Mouse (Mus musculus) forebrain, embryonic 10.5 days (tissue): ENCODE results near the gene Ezr. TPM values are rescaled to one million over a fixed set of nuclear protein-coding genes. Genes with fewer than 3 reads are reported as not detected.

Experiments
- DNase-seq: peaks from one replicate; pipeline ENCODE4 v3.0.0-alpha.2; 2017; ENCODE audit warnings: low spot score; ENCODE audit errors: extremely low spot score
- H3K27ac ChIP-seq: fragments of 300-500 bp; sonication (generic); 2 replicates; pipeline ENCODE4 v1.5.1; 2016; ENCODE audit warnings: mild to moderate bottlenecking
- H3K27me3 ChIP-seq: fragments of 300-500 bp; sonication (generic); 2 replicates; pipeline ENCODE4 v1.6.1; 2016; ENCODE audit warnings: mild to moderate bottlenecking; ENCODE audit not compliant: poor library complexity, severe bottlenecking
- H3K36me3 ChIP-seq: fragments of 300-500 bp; sonication (generic); replicated peaks from 2 replicates; pipeline ENCODE4 v1.6.1; 2016; ENCODE audit warnings: mild to moderate bottlenecking, moderate library complexity
- H3K4me1 ChIP-seq: fragments of 300-500 bp; sonication (generic); 2 replicates; pipeline ENCODE4 v1.6.1; 2016
- H3K4me3 ChIP-seq: fragments of 300-500 bp; sonication (generic); 2 replicates; pipeline ENCODE4 v1.5.1; 2016; ENCODE audit warnings: mild to moderate bottlenecking, moderate library complexity
- H3K9me3 ChIP-seq: fragments of 300-500 bp; sonication (generic); 2 replicates; pipeline ENCODE4 v1.6.1; 2016; ENCODE audit warnings: mild to moderate bottlenecking, moderate library complexity
- WGBS: fragments of 180-500 bp; shearing (Covaris S2); methylation state at CpG from one replicate; pipeline ENCODE4 v1.1.7; 2016; 5-methylcytosine and 5-hydroxymethylcytosine counted together
- polyA plus RNA-seq: library from polyadenylated mRNA; unstranded; fragments of >200 nt; fragmentation: Nextera tagmentation; extraction: Ambion mirVana; gene quantifications from 2 replicates; pipeline ENCODE4 v1.2.1, GENCODE M21; 2016

Ezr gene
- polyA plus RNA-seq, 1 experiment from 2014 or later = 116 TPM

DNA sequence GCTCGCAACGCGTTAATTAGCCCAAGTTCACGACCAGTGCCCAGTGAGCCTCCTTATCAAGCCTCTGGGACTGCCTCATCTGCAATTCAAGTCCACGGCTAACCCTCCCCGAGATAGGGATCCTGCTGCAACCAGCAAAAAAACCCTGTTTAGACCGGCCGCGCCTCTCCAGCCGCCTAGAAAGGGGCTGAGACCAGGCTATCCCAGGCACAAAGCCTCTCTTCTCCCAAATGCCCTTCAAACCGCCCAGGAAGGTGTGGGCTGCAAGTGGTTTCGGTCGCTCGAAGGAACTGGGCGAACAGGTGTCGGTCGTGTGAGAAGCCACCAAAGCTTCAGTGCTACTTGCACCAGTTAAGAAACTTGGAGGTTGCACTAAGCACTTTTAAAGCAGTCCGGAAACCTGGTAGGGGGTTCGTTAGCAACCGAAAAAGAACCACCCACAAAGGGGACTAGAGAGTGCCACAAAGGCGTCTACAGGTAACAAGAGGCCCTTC is 504 bp downstream of the Ezr start:
- peak overlapping the region; percentile 90 for H3K4me3 ChIP-seq
- no peaks in the 10 kb centered on the region for H3K9me3 ChIP-seq
- WGBS = under 1% methylated on average over 21 of the region's 21 CpGs
- H3K4me1 ChIP-seq = peaks cover 59% of the 10 kb centered on the region
- DNase-seq = peak; percentile 55
- peaks cover 44% of the 10 kb centered on the region for H3K27me3 ChIP-seq
- H3K36me3 ChIP-seq = no peaks in the 10 kb centered on the region
- H3K27ac ChIP-seq = peak overlapping the region; percentile 97

DNA sequence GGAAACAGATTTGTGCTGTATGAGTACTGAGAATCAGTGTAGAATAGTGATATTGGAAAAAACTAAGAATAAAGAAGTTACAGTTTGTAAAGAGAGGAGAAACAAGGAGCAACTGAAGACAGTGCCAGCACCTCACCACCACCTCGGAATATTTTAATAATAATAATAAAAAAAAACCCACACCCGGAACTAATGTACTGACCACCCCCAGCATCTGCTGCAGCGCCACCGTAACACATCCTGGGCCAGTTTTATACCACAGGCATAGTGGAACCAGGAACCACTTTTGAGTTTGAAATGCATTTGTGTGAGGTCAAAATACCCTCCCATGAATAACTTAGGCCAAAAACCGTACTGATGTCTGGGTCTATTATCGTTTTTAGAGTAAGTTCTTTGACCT is 1.3 kb downstream of the Ezr start:
- DNase-seq = no peak
- no peaks in the 10 kb centered on the region for H3K36me3 ChIP-seq
- H3K9me3 ChIP-seq = no peaks in the 10 kb centered on the region
- H3K4me3 ChIP-seq = peak overlapping the region; percentile 90
- peaks cover 44% of the 10 kb centered on the region for H3K27me3 ChIP-seq
- 68% methylated on average over 6 of the region's 6 CpGs for WGBS
- H3K27ac ChIP-seq = no peak overlapping the region
- H3K4me1 ChIP-seq = peaks cover 67% of the 10 kb centered on the region

- H3K4me1 ChIP-seq = peaks cover 74% of the 10 kb centered on the region
- 60% methylated on average over 4 of the region's 4 CpGs for WGBS
- peaks cover 44% of the 10 kb centered on the region for H3K27me3 ChIP-seq
- H3K36me3 ChIP-seq = no peaks in the 10 kb centered on the region
- H3K27ac ChIP-seq = no peak overlapping the region
- no peak for DNase-seq
- H3K4me3 ChIP-seq = peak overlapping the region; percentile 90
- H3K9me3 ChIP-seq = no peaks in the 10 kb centered on the region
Observed at GRCm38 (mm10) chr17:6780521-6781115, 2.0 kb downstream of the Ezr start.

DNA sequence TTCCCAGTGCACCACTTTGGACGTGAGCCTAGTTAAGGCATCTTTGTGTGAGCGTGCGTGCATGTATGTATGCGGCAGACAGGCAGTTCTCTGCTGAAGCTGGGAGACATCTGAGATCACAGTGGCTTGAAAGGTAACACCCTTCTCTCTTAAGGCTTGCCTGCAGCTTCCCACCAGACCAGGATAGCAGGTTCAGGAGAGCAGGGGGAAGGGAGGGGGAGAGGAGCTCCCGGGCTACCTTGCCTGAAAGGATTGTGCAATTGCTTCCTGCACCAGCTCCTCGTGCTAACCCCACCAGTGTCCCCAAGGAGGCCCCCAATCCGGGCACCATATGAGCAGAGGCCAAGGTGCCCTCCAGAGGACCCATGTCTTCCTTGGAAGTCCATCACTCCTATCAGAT is 3.0 kb downstream of the Ezr start:
- peak overlapping the region; percentile 90 for H3K4me3 ChIP-seq
- H3K9me3 ChIP-seq = no peaks in the 10 kb centered on the region
- H3K27me3 ChIP-seq = peaks cover 44% of the 10 kb centered on the region
- no peak for DNase-seq
- peaks cover 8% of the 10 kb centered on the region for H3K36me3 ChIP-seq
- peak overlapping the region; percentile 81 for H3K27ac ChIP-seq
- 26% methylated on average over 7 of the region's 7 CpGs for WGBS
- peaks cover 80% of the 10 kb centered on the region for H3K4me1 ChIP-seq

DNA sequence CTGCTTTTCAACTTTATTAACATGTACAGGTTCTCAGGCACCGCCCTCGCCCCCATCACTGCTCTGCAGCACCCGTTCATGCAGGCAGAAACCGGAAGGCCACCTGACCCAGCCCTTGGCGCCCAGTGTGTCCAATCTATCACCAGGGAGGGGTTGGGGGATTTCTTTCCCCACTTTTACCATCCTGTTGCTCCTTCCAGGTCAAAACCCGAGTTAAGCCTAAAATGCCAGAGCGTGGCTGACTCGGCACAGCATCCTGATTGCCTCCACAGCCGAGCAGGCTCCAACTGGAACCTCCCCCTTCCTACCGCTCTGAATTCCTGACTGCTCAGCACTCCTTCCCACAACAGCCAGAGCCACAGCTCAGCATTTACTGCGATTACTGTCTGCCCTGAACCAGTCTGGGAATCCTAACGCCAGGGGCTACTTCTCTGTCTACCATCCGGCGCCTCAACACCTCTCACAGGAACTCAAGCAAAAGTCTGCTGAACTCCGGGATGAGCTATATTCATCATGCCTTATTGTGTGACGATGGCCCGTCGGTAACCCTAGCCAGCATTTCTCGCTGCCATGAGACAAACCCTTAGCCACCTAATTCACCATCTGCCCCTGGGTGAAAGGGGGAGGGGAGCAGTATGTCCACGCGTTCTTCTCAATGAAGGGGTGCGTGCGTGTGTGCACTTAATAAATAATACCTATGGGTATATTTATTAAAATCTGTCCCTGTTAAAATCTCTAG is 3.6 kb downstream of the Ezr start:
- Histone ChIP-seq H3K27me3 (peaks cover 38% of the 10 kb centered on the region), H3K4me3 (peak overlapping the region; percentile 90), H3K36me3 (peaks cover 13% of the 10 kb centered on the region), H3K27ac (peak overlapping the region; percentile 81), H3K9me3 (no peaks in the 10 kb centered on the region), H3K4me1 (peaks cover 79% of the 10 kb centered on the region)
- WGBS = 11% methylated on average over 23 of the region's 23 CpGs
- DNase-seq = peak; percentile 52

- DNase-seq = peak; percentile 47
- Histone ChIP-seq H3K4me3 (peak overlapping the region; percentile 90), H3K4me1 (peaks cover 77% of the 10 kb centered on the region), H3K9me3 (no peaks in the 10 kb centered on the region), H3K27me3 (peaks cover 33% of the 10 kb centered on the region), H3K27ac (peak overlapping the region; percentile 81), H3K36me3 (peaks cover 18% of the 10 kb centered on the region)
- 2% methylated on average over 9 of the region's 9 CpGs for WGBS
Observed at GRCm38 (mm10) chr17:6778332-6778683, 4.3 kb downstream of the Ezr start.

DNA sequence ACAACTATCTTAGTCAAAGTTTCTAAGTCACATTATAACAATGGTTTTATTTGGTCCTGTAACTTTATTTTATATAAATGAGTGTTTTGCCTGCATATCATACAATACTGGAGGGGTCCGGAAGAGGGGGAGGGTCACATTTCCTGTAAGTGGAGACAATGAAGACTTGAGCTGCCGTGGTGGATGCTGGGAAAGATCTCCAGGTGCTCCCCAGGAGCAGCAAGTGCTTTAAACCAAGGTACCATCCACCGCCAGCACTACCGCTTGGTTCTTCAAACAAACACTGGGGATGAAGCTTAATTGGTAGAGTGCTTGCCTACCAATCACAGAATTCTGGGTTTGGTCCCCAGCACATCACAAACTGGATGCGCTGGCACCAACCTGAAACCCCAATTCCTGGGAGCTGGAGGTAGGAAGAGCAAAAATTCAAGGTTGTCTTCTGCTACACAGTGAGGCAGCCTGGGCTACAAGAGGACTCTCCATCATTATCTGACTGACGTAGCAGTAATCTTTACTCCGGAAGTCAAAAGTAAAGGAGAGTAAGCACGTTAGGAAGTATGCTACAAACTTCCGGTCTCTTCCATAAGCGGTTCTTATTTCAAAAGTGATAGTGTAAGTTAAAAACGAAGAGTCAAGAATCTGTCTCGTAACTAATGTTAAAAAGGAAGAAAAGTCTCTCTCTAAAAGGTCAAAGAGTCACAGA is 4.8 kb downstream of the Ezr start:
- Histone ChIP-seq H3K36me3 (peaks cover 19% of the 10 kb centered on the region), H3K4me1 (peaks cover 78% of the 10 kb centered on the region), H3K9me3 (no peaks in the 10 kb centered on the region), H3K27ac (no peak overlapping the region), H3K27me3 (peaks cover 33% of the 10 kb centered on the region), H3K4me3 (no peak overlapping the region)
- DNase-seq = no peak
- 71% methylated on average over 12 of the region's 12 CpGs for WGBS

GRCm38 (mm10) chr17:6777061-6777460 is 5.5 kb downstream of the Ezr start:
- Histone ChIP-seq H3K36me3 (peaks cover 19% of the 10 kb centered on the region), H3K27me3 (peaks cover 31% of the 10 kb centered on the region), H3K27ac (peak overlapping the region; percentile 45; the same call in 1 of the 2 replicates), H3K4me3 (no peak overlapping the region), H3K4me1 (peaks cover 76% of the 10 kb centered on the region), H3K9me3 (no peaks in the 10 kb centered on the region)
- 79% methylated on average over 6 of the region's 6 CpGs for WGBS
- no peak for DNase-seq

DNA sequence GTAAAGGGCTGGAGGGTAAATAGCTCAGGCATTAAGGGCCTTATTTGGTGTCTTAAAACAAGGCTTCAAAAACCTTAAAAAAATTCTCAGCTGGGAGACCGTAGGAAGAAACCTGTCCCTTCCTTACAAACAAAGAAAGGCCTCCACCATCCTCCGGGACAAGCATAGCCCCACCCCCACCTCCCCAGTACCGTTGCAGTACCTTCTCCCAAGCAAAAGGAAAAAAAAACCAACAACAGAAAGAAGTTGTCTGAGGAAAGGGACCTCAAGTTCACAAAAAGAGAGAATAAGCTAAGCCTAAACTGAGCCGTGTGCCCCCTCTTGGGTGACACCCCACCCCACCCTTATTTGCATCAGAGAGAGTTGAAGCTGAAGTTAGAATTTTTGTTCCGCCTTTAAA is 6.0 kb downstream of the Ezr start:
- DNase-seq = no peak
- peaks cover 77% of the 10 kb centered on the region for H3K4me1 ChIP-seq
- H3K36me3 ChIP-seq = peaks cover 19% of the 10 kb centered on the region
- peak overlapping the region; percentile 70 for H3K27ac ChIP-seq
- 31% methylated on average over 5 of the region's 5 CpGs for WGBS
- no peaks in the 10 kb centered on the region for H3K9me3 ChIP-seq
- H3K27me3 ChIP-seq = peaks cover 26% of the 10 kb centered on the region
- H3K4me3 ChIP-seq = peak overlapping the region; percentile 3; the same call in 1 of the 2 replicates

DNA sequence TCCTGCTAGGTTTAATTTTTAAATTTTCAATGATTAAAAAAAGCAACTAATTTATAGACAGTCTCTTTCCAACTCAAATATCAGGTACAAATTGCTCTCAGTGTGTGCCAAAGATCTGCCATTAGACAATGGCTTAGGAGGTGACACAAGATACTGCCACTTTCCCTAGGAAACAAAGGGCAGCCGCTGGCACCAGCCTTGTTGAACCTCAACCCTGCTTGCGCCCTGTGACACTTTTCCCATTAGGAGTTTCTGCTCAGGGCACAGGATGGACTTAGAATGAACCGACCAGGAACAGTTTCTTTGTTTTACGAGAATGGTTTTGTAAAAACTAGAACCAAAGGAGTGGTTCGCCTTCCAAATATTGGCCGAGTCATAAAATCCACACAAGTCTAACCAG is 6.5 kb downstream of the Ezr start:
- peak overlapping the region; percentile 70 for H3K27ac ChIP-seq
- peak overlapping the region; percentile 3; the same call in 1 of the 2 replicates for H3K4me3 ChIP-seq
- H3K9me3 ChIP-seq = no peaks in the 10 kb centered on the region
- peaks cover 22% of the 10 kb centered on the region for H3K27me3 ChIP-seq
- no peak for DNase-seq
- 54% methylated on average over 6 of the region's 6 CpGs for WGBS
- peaks cover 78% of the 10 kb centered on the region for H3K4me1 ChIP-seq
- peaks cover 19% of the 10 kb centered on the region for H3K36me3 ChIP-seq

DNA sequence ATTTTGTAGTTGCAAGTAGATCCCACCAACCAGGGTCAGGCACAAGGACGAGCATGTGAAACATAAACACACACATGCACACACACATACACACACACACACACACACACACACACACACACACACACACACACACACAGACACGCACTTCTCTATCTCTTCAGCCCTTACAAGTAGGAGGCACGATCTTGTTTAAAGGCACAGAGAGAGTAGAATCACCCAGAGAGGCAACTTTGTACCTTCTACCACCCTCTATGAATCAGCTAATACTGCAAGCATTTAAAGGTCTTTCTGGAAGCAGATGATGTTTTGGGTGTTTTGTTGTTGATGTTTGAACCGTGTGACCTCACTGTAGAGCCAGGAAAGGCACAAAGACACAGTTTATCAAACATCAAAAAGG is 6.9 kb downstream of the Ezr start:
- WGBS = 80% methylated on average over 4 of the region's 4 CpGs
- H3K4me1 ChIP-seq = peaks cover 74% of the 10 kb centered on the region

DNA sequence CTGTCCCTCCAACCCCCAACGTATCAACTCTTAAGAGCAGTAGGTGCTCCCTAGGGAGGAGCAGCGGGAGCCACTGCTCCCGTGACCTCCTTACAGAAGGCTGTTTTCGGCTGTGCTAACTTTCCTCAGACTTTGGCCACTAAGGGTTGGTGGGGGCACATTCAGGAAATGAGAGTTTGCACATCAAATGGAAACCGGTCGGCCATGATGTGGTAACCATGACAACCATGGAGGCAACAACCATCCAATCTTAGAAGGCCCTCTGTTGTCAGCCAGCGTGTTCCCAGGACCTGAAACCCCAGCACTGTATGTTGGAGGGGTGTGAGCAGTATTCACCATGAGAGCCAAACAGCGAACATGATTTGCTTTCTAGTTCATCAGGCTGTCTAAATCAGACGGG is 7.4 kb downstream of the Ezr start:
- Histone ChIP-seq H3K36me3 (peaks cover 19% of the 10 kb centered on the region), H3K4me1 (peaks cover 69% of the 10 kb centered on the region), H3K9me3 (no peaks in the 10 kb centered on the region), H3K4me3 (no peak overlapping the region), H3K27ac (no peak overlapping the region), H3K27me3 (peaks cover 12% of the 10 kb centered on the region)
- no peak for DNase-seq
- WGBS = 81% methylated on average over 9 of the region's 9 CpGs

More for the DNA sequence above, 6.9 kb downstream of the Ezr start:
- Histone ChIP-seq H3K36me3 (peaks cover 19% of the 10 kb centered on the region), H3K9me3 (no peaks in the 10 kb centered on the region), H3K27ac (no peak overlapping the region; the same call in 1 of the 2 replicates), H3K4me3 (no peak overlapping the region), H3K27me3 (peaks cover 17% of the 10 kb centered on the region)
- DNase-seq = no peak
